Mouse (Mus musculus): ENCODE data around the gene Hfe.
"Not testable (repeated sequence)": the region's sequence is repeated elsewhere in the genome, so short reads cannot be mapped to it uniquely, and the experiment has no call there.

- TF ChIP-seq CTCF (conservative IDR thresholded peaks at IDR 0.05; ENCODE audit: low read length); NANOG (IDR thresholded peaks at IDR 0.05; ENCODE audit: borderline replicate concordance, low read length); POU5F1 (IDR thresholded peaks at IDR 0.05; ENCODE audit: borderline replicate concordance, low read length): not testable (repeated sequence)
Measured at GRCm38 (mm10) chr13:23702801-23703200, 7.9 kb downstream of the Hfe start.
